In genomic region chr1:36836274-36836954, GRCm38 (mm10) we compare ENCODE assay signal across 23 mouse cellular contexts.
DNase-seq lines count a peak whose midpoint lies in the region; ATAC-seq lines count a peak whose summit lies in the region.
"Had no signal": no experiment of that assay in that cellular context is flagged by ENCODE, and none has a peak within 500 bp of the region (broad histone marks: within the 10 kb centered on the region; RNA-seq: fewer than 3 reads in every experiment).

No protein-coding gene starts in this region.

- no peaks in the 10 kb centered on the region for H3K4me1 ChIP-seq in heart, embryonic 16.5 days (ENCODE audit: control insufficient read depth, insufficient read depth, low read length)
- no peaks in the 10 kb centered on the region; the same call in 1 of the 2 replicates for H3K4me1 ChIP-seq in hindbrain, embryonic 13.5 days (replicated peaks)
- H3K4me1 ChIP-seq: hindbrain, embryonic 12.5 days; kidney, embryonic 15.5 days had no signal

- no peak overlapping the region for H3K4me2 ChIP-seq in heart, embryonic 16.5 days (ENCODE audit: low read depth, low read length)
- no peak overlapping the region for H3K4me2 ChIP-seq in hindbrain, embryonic 13.5 days
- H3K4me2 ChIP-seq: hindbrain, embryonic 12.5 days; kidney, embryonic 15.5 days; liver, embryonic 15.5 days; lung, embryonic 14.5 days; midbrain, embryonic 13.5 days; stomach, embryonic 15.5 days had no signal

- H3K27ac ChIP-seq in heart, embryonic 16.5 days (ENCODE audit: low read length) = peak overlapping the region; percentile 68
- H3K27ac ChIP-seq in hindbrain, embryonic 13.5 days = no peak overlapping the region
- H3K27ac ChIP-seq: forebrain, embryonic 10.5 days; hindbrain, embryonic 12.5 days; kidney, embryonic 15.5 days; liver, embryonic 15.5 days; midbrain, embryonic 13.5 days; stomach, embryonic 15.5 days had no signal

- no peaks in the 10 kb centered on the region for H3K9me3 ChIP-seq in heart, embryonic 16.5 days (replicated peaks; ENCODE audit: control insufficient read depth, low read length)
- H3K9me3 ChIP-seq in hindbrain, embryonic 13.5 days = no peaks in the 10 kb centered on the region
- H3K9me3 ChIP-seq: forebrain, embryonic 10.5 days; hindbrain, embryonic 12.5 days; kidney, embryonic 15.5 days; liver, embryonic 15.5 days; midbrain, embryonic 13.5 days; stomach, embryonic 15.5 days had no signal

- no peak overlapping the region for H3K9ac ChIP-seq in heart, embryonic 16.5 days (ENCODE audit: low read length)
- no peak overlapping the region for H3K9ac ChIP-seq in hindbrain, embryonic 13.5 days
- H3K9ac ChIP-seq: hindbrain, embryonic 12.5 days; kidney, embryonic 15.5 days; liver, embryonic 15.5 days; lung, embryonic 14.5 days; midbrain, embryonic 13.5 days; stomach, embryonic 15.5 days had no signal

- WGBS in heart, embryonic 16.5 days = 85% methylated on average over 12 of the region's 12 CpGs
- WGBS in hindbrain, embryonic 13.5 days = 77% methylated on average over 12 of the region's 12 CpGs

- no peak for ATAC-seq in heart, embryonic 16.5 days (replicated peaks; ENCODE audit: extremely low read depth, insufficient read depth, low FRiP score)
- peak; percentile 96 for ATAC-seq in granulocyte monocyte progenitor cell, adult 5-6 weeks (replicated peaks; ENCODE audit: poor library complexity, severe bottlenecking)
- ATAC-seq in hindbrain, embryonic 13.5 days (ENCODE audit: low FRiP score) = no peak
- ATAC-seq: forebrain, embryonic 16.5 days; midbrain, embryonic 13.5 days had no signal

- H3K27me3 ChIP-seq in heart, embryonic 16.5 days (ENCODE audit: control insufficient read depth, insufficient read depth, low read length) = no peaks in the 10 kb centered on the region
- no peaks in the 10 kb centered on the region for H3K27me3 ChIP-seq in hindbrain, embryonic 13.5 days
- H3K27me3 ChIP-seq: CH12.LX; hindbrain, embryonic 12.5 days; kidney, embryonic 15.5 days; liver, embryonic 15.5 days; midbrain, embryonic 13.5 days; stomach, embryonic 15.5 days had no signal

- intact Hi-C loops in heart, postnatal 36 days (cut with DNase I) = no loop called here

- DNase-seq in heart, postnatal 36 days = no peak
- peak; percentile 75 for DNase-seq in 416B (ENCODE audit: low read depth)
- peak; percentile 86 for DNase-seq in R1 (ENCODE audit: low read depth, low spot score)
- no peak for DNase-seq in right cerebral cortex, postnatal 14 days
- DNase-seq: adrenal gland, postnatal 14 days; cerebellum, adult 18-20 months; cerebellum, postnatal 10 days; kidney, adult 11 months; kidney, postnatal 25 days; lung, embryonic 14.5 days; lung, postnatal 14 days; thymus, postnatal 4 days had no signal

- H3K36me3 ChIP-seq in heart, embryonic 16.5 days (ENCODE audit: control insufficient read depth, insufficient read depth) = peaks cover 40% of the 10 kb centered on the region
- H3K36me3 ChIP-seq in hindbrain, embryonic 13.5 days = peaks cover 65% of the 10 kb centered on the region

- H3K4me3 ChIP-seq in heart, embryonic 16.5 days (ENCODE audit: low read length) = no peak overlapping the region
- no peak overlapping the region for H3K4me3 ChIP-seq in hindbrain, embryonic 13.5 days
- H3K4me3 ChIP-seq: forebrain, embryonic 10.5 days; hindbrain, embryonic 12.5 days; kidney, embryonic 15.5 days; liver, embryonic 15.5 days; midbrain, embryonic 13.5 days; stomach, embryonic 15.5 days had no signal

Comparison
In these comparisons a context has a peak if more than half of its experiments do, and no peak if none do; other contexts are left out.
1. DNase-seq: peak in 416B (single experiment) and R1 (single experiment); none in heart, postnatal 36 days (0 of 2) and right cerebral cortex, postnatal 14 days (single experiment).